Mouse (Mus musculus): Measurements from ENCODE around the gene Krt7.

Gene Krt7

DNA sequence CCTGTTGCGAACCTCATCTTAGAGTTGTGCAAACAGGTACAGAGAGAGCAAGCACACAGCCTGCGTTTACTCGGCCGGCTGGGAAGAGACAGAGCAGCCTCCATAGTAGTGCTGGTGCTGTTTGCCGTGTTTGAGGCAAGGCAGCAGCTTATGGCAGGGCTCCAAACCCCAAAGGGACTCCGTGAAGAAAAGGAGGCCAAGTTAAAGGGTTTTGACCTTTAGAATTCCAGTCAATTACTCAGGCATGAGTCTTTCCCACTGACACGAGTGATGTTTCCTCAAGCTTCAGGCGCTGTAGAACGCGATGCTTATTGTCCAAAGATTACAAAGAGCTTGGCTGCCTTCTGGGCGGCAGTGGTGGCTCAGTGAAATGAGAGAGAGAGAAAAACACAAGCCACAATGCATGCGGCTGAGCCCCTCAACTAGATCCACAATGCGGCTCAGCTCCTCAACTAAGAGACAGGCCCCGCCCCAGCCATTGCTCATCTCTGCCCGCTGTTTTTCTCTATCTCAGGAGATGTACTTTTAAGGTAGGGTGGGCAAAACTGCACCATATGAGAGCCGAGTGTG is 47.6 kb downstream of the Krt7 start:
- ChIA-PET CTCF (interaction anchor here in 3 of 4 experiments (0.7 to 2.0 kb wide), 16 partner anchors 11 to 525 kb away, joined by 3 to 10 read pairs (median 4); partner anchors contain the start of genes Krt86 (in 1 of the 3), Krt87 (in 1 of the 3) and Krt88 (in 1 of the 3)), POLR2A (interaction anchor here in 1 of 4 experiments (1.2 kb wide), 1 partner anchor 14 kb away, joined by 4 read pairs; no protein-coding TSS in a partner anchor)

DNA sequence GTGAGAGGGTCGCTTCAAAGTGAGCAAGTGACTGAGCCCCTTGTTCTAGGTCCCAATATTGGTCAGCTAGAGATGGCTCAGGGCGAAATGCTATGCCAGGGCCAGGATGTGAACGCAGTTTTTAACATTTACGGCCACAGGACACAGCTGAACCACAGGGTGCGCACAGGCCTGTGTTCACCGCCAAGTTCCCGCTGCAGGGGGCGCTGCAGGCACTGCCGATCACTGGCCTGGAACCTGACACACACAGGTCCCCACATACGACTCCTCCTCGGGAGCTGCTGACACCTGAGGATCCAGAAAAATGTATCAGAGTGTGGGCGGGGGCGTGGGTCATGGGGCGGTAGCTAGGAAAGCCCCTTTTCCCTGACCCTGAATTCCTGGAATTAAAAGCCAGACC is 48.4 kb downstream of the Krt7 start:
- CTCF ChIA-PET = interaction anchor here in 2 of 4 experiments (0.7 to 2.0 kb wide), 16 partner anchors 12 to 524 kb away, joined by 3 to 10 read pairs (median 4); partner anchors contain the start of genes Krt87 (in 1 of the 2) and Krt88 (in 1 of the 2)
- POLR2A ChIA-PET = interaction anchor here in 1 of 4 experiments (1.2 kb wide), 1 partner anchor 13 kb away, joined by 4 read pairs; no protein-coding TSS in a partner anchor

DNA sequence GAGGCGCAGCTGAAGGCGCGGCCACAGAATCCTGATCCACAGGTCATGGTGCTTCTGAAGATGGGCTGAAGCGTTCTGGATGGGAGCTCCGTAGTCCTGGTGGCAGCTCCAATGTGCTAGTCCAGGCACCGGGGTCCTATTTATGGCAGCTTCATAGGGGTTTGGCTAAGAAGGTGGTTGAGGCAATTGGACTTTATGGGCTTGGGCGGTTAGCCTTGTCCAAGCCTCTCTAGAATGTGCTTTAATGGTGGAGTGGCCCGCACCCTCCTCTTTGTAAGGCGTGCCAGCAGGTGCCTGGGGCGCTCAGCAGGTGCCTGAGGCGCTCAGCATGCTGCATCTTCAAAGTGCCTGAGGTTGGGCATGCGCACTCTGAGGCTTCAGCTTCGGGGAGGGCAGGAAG is 52.8 kb downstream of the Krt7 start, which contains the start of gene Krt81:
Krt81 (minus strand) TSS at position 101 of the 400 bp plus-strand sequence.
- ChIA-PET POLR2A (interaction anchor here in 2 of 4 experiments (0.5 to 1.7 kb wide), 3 partner anchors 10 to 1259 kb away, joined by 3 to 8 read pairs (median 5); partner anchors contain the start of gene Calcoco1 (in 1 of the 2)), CTCF (interaction anchor here in 2 of 4 experiments (1.3 to 1.7 kb wide), 4 partner anchors 11 to 136 kb away, joined by 3 to 7 read pairs (median 4); no protein-coding TSS in a partner anchor)

DNA sequence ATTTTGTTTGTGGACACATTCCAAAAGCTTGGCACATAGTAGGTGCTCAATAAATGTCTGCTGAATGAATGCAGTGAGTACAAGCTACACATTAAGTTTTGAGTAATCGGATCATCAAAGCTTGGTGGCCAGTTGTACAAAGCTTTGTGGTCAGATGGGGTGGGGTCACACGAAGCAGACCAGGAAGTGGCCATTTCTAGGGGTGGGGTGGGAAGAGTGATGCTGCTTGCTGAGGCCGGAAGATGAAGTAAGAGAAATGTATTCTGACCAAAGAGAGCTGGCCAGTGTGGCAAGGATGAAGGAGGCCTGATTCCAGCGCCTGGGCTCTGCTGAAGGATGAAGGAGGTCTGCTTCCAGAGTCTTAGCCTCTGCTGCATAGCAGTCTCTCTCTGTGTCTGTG is 58.2 kb downstream of the Krt7 start:
- CTCF ChIA-PET = interaction anchor here in 1 of 4 experiments (0.6 kb wide), 1 partner anchor 69 kb away, joined by 3 read pairs; no protein-coding TSS in a partner anchor
- POLR2A ChIA-PET = no interaction called here

DNA sequence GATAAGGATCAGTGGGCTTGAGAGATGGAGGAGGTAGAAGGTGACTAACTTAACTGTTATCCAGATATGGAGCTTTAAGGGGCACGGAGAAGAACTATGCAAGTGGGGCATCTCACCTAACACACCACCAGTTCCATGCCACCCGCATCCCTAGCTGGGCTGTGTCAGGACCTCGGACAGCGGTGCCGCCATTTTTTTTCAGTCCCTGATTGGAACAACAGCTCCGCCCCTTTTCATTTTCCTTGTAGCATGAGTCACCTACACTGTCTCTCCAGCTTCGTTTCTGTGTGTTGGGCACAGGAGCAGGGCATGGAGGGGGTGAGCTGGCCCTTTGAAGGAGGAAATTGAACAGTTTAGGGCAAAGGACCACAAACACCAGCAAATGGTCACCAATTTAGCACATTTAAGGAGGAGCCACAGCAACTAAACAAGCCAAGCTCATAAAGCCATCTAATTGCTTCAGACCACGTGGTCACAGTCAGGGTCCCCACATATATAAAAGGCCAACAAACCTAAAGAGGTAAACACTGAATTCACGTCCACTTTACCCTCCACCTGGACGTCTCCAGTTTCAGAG is 62.2 kb downstream of the Krt7 start, which contains the start of gene Krt86:
Krt86 (plus strand) TSS at position 527 of the 577 bp plus-strand sequence.
- ChIA-PET CTCF (interaction anchor here in 2 of 4 experiments (0.8 to 1.6 kb wide), 13 partner anchors 14 to 512 kb away, joined by 3 to 10 read pairs (median 4); no protein-coding TSS in a partner anchor), POLR2A (interaction anchor here in 3 of 4 experiments (0.5 to 1.2 kb wide), 3 partner anchors 14 to 178 kb away, joined by 3 to 4 read pairs (median 4); no protein-coding TSS in a partner anchor)

DNA sequence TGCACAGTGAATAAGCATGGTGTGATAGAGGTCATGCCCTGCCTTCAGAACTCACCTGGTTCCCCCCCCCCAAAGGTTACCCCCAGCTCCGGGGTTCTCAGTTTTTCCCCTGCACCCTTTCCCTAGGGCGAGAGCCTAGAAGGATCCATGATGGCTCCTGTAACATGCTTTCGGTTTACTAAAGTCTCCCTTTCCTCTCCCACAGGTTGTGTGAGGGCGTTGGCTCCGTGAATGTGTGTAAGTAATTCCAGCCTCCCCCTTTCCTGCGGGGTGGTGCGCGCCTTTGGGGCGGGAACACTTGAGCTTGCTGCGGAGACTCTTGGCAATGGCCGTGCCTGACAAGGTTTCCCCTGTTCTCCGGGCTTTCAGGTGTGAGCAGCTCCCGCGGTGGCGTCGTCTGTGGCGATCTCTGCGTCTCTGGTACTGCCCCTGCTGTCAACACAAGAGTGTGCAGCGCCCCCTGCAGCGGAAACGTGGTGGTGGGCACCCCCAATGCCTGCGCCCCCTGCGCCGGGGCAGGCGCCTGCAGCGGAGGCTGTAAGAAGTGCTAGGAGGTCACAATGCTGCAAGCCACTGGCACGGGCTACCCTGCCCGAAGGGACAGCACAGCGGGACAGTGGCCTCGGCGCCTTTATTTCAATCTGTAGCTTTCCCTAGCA is 68.3 kb downstream of the Krt7 start:
- ChIA-PET CTCF (interaction anchor here in 3 of 4 experiments (0.5 to 1.6 kb wide), 15 partner anchors 18 to 505 kb away, joined by 3 to 8 read pairs (median 4); no protein-coding TSS in a partner anchor), POLR2A (interaction anchor here in 2 of 4 experiments (0.5 to 0.8 kb wide), 5 partner anchors 13 to 136 kb away, joined by 3 read pairs; no protein-coding TSS in a partner anchor)

DNA sequence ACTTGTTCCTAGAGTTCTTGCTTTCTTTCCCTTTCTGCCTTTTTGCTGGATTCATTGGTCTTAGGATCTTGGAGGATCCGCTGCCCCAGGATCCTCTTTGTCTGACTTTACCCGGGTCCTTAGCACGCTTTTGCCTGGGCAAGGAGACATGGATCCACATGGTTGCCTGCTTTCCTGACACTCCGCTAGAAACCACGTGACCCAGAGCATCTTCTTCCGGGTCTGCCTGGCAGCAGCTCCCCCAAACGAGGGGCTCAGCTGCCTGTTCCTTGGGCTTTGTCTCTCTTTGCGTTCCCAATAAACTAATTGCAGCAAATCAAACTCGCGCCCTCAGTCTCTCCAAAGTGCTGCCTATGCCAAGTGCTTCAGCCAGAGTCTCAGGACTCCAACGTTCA is 68.8 kb downstream of the Krt7 start:
- POLR2A ChIA-PET = interaction anchor here in 2 of 4 experiments (0.6 to 0.8 kb wide), 2 partner anchors 107 to 1337 kb away, joined by 3 to 5 read pairs; no protein-coding TSS in a partner anchor
- CTCF ChIA-PET = interaction anchor here in 3 of 4 experiments (0.5 to 1.6 kb wide), 7 partner anchors 37 to 505 kb away, joined by 3 to 5 read pairs (median 4); no protein-coding TSS in a partner anchor

Data from embryonic stem cell, embryonic (primary cell).